Mouse (Mus musculus): ENCODE data around the gene Ccdc88a. TPM values are rescaled to one million over a fixed set of nuclear protein-coding genes. Genes with fewer than 3 reads are reported as not detected.

The Ccdc88a gene
- total RNA-seq, 2 experiments from 2014 or later = 14.1 to 19.7 TPM

- no peak for DNase-seq
Measured at GRCm38 (mm10) chr11:29548504-29549424, 175.3 kb downstream of the Ccdc88a start.

GRCm38 (mm10) chr11:29549425-29549778 is 175.9 kb downstream of the Ccdc88a start:
- DNase-seq = no peak

Other genes with a start within 250 kb of the Ccdc88a start
- gene Pnpt1, start 242.9 kb upstream of the Ccdc88a start, total RNA-seq (2021) = 10 to 100 TPM; 17.4 to 17.6 TPM
- gene Ppp4r3b, start 200.8 kb upstream of the Ccdc88a start, total RNA-seq (2021) = 10 to 100 TPM; 32.3 to 33.1 TPM
- 10 to 100 TPM; 13.9 to 16.6 TPM for gene Cfap36, start 126.2 kb upstream of the Ccdc88a start, total RNA-seq (2021)
- gene Prorsd1, start 141.4 kb downstream of the Ccdc88a start, total RNA-seq (2021) = 10 to 100 TPM; 19.8 to 19.9 TPM
- 10 to 100 TPM; 25.0 to 25.1 TPM for gene Mtif2, start 152.8 kb downstream of the Ccdc88a start, total RNA-seq (2021)
- gene Clhc1, start 174.3 kb downstream of the Ccdc88a start, total RNA-seq (2021) = not detected
- 100 to 1,000 TPM; 815 to 836 TPM for gene Rps27a, start 174.5 kb downstream of the Ccdc88a start, total RNA-seq (2021)

Measured in gastrocnemius, postnatal 10 days (tissue).